Mouse (Mus musculus) cerebellum, postnatal 25 days (tissue): Measurements from ENCODE around the gene Slc25a44.

Experiments
- DNase-seq, 2 experiments: peaks; one replicate each; pipeline ENCODE4 v3.0.0; 2021; ENCODE audit warnings: mixed read lengths in 2 of 2

Slc25a44 gene

DNA sequence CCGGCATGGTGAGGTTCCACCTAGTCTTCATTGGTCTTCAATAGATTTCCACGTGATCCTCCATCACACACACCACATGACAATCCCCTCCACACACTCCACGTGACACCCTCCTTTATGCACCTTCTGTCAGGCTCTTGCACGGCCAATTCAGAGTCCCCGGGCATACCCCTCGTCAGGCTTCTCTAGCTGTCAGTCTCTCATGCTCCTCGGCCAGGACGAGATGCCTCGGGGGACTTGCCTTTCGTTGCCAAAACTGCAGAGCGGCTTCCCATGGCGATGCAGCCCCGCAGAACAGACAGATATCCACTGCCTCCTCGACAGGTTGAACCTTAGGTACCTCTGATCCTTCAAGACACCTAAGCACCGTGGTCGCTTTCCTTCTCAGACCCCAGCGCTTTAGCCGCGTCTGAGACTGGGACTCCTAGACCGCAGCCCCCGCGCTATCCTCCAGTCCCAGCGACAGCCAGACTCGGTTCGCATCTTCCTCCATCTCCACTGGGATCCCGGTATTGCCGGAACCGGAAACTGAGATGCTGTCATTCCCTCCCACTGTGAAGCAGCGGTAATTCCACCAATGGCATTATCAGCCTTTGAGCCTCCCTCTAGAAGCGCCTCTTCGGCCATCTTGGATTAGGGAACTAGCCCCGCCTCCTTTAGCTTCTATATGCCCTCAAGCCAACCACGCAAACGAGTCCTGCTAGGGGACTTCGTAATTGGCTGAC lies at the start of gene Slc25a44:
TSS of gene Slc25a44 (minus strand) at position 535 of the 725 bp plus-strand sequence.
- DNase-seq: peak; percentile 94 to 95

DNA sequence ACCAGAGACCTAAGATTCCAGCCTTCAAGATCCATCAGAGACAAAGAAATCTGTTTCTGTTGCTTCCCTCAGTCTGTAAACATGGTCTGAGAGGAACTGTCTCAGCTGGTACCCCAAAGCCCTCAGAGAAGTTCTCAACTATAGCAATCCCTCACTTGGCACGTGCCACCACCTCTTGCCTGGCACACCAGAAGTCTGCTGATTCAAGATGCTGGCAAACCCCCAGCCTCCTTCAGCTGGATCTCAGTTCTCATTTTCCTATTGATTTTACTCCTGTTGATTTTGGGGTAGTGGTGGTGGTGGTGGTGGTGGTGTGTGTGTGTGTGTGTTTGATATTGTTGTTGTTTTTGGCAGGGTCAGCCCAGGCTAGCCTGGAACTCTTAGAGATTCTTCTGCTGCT lies 48.6 kb upstream of the Slc25a44 start:
- no peak for DNase-seq

DNA sequence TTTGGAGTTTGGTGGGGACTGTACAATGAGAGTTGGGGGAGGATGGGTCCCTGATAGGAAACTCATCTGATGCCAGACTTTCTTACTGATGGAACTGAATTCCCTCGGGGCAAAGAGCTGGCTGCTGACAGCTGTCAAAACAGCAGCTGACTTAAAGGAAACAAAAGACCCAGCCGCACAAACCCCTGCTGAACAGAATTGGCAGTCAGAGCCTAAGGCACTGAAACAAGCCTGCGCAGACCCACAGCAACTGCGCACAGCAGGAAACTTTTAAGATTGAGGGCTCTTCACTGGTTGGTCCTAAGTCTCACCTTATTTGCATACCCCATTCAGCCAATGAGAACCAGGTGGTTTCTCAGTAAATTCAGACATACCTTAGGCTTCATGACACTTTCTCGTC lies 48.1 kb upstream of the Slc25a44 start:
- no peak for DNase-seq

DNA sequence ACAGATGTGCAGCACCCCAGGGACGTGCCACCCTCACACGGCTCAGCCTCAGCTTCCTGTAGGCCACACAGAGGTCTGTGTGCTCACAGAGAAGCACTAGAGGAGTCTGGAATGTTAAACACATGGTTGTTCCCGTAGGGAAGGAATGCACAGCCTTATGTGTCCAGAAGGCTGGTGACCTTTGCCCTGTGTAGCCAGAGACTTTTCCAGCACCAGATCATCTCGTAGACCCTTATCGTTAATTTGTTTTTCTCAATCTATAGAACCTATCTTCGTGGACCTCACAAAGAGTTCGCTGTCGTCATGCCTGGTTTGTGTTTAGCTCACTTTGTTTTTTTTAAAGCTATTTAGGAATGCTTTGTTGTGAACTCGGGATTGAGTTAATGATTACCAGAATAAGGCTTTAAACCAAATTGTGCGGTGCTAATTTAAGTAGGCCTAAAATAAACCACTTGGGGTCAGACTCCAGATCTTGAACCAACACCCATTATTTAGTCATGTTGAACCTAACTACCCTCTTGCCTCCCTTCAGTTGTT lies 46.1 kb upstream of the Slc25a44 start:
- DNase-seq: no peak

DNA sequence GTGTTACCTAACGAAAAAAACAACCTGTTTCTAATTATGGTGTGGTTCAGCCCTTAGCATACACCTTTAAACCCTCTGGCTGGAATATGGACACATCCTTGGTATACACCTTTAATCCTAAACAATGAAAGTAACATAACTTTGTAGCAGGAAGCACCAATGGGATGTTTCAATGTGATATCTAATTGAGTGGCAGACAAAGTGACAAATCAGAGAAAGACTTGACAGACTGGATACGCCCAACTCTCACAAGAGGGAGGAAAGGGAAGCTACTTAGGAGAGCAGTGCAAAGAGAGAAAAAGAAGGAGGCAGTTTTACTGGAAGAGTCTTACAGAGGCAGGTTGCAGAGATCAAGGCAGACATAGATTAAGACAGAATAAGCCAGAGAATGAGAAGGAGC lies 44.5 kb upstream of the Slc25a44 start:
- DNase-seq: no peak

DNA sequence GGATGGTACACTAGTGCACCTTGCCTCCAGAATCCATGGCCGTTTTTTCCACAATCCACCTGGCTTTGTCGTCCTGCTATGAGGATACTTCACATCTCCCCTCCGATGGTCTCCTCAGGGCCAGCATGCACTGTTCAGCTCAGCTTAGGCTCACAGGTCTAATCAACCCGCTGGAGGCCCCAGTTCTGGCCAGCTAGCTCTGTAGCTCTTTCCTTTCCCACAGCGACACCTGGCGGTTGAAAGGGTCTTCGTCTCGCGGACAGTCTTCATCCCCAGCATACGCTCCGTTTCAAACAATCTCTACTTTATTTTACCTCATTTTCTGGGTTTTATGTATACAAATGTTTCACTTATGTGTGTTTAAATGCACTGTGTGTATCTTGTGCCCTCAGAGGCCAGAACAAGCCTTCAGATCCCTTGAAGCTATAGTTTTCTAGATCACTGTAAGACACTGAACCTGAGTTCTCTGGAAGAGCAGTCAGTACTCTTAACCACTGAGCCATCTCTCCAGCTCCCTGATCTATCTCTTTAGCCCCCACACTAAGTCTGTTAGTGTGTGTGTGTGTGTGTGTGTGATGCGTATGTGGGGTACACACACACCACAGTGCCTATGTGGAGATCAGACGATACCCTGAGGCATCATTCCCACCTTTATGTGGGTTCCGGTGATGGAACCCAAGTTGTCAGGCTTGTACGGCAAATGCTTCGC lies 42.3 kb upstream of the Slc25a44 start:
- peak; percentile 91 to 95 for DNase-seq

DNA sequence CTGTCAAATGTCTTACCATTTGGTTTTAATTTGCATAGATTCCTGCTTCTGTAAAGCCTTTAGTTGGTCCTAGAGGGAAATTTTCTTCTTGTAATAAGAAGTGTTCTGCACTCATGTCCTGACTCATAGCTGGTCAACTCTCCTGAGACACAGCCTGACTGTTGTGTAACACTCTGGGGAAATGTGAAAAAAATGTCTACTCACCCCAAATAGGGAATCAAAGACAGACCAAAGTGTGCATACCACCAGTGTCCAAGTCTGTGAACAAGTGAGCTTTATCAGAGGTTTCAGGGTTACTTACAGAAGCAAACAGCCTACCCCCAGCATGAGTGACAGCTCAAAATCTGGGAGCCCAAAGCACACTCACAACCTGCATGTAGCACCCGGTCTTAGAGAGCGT lies 40.2 kb upstream of the Slc25a44 start:
- DNase-seq: no peak

DNA sequence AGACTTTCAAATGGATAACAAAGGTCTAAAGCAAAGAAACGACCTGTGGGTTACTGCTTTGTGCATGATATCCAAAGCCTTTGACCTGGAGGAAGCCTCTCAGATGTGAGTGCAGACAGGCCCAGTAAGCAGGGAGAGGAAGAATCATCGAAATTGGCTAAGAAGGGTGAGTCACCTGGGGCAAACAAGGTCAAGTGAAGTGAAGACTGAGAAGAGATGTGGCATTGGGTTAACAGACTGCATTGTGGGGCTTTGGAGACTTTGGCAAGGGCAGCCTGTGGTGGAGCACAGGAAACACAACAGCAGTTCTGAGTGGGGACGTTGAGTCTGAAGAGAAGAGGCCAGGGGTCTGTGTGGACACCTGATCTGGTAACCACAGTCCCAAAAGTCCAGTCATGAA lies 39.5 kb upstream of the Slc25a44 start:
- no peak for DNase-seq

DNA sequence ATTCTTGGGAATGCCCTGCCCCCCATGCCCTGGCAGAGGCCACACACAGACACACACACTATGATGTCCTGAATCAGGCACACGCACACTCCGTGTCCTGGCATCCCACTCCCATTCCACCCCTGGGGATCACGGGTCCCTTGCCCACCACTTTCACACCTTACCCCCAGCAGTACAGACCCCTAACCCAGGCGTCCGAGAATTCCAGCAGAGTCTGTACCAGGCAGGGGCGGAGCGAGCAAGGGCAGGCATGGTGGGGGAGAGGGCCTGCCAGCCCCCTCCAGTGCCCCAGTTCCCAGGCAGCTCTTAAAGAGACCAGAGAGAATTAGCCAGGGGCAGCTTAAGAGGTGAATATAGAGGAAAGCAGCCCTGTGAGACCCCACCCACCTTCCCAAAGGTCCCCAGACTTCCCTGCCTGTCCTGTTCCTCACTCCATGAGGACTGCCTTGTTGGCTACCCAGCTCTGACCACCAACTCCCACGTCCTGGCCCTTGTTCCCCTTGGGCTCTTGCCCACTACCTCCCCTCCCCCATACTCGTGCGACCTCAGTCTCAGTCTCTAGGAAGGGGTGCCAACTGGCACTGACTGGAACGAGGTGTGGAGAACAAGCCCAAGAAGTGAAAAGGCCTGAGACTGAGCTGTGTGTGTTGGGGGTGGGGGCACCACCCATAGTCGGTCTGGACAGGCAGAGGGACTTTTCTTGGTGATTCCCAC lies 36.2 kb upstream of the Slc25a44 start, which contains the start of gene Sema4a:
TSS of gene Sema4a (minus strand) at position 200 of the 714 bp plus-strand sequence.
- DNase-seq: no peak

DNA sequence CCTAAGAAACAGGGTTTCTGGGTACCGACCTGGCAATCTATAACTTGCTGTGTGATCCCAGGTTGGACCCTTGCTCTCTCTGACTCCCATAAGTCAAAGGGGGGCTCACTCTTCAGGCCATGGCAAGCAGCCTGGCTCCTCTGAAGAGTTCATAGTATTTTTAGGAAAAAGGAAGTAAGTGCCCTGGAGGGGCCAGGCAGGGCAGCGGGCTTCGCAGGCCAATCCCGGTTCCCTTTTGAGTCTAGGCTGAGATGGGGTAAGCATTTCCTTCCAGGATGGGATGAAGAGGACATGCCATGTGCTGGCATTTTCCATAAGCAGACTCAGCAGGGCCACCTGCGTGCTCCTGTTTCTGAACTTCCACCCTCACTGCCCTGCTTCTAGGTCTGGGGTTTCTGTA lies 35.1 kb upstream of the Slc25a44 start:
- DNase-seq: no peak

DNA sequence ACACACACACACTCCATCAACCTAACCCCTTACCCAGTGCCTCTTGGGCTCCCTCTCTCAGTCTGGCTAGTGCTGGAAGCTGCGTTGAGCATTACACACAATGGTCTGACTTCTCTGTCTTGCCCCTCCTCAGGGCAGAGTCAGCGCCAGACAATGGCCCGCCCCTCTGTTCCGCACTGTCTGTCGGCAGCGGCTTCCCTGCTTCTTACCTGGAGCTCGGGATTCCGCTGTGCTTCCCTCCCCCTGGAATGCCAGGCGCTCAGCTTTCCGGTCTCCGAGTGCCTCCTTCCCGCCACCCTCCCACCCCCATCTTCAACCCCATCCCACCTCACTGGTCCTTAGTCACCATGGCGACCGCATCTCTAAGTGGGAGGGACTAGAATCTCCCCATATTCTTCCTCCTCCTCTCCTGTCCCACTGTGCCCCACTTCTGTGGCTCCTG lies 33.9 kb upstream of the Slc25a44 start:
- DNase-seq: peak in 1 of 2 experiments; percentile 41

DNA sequence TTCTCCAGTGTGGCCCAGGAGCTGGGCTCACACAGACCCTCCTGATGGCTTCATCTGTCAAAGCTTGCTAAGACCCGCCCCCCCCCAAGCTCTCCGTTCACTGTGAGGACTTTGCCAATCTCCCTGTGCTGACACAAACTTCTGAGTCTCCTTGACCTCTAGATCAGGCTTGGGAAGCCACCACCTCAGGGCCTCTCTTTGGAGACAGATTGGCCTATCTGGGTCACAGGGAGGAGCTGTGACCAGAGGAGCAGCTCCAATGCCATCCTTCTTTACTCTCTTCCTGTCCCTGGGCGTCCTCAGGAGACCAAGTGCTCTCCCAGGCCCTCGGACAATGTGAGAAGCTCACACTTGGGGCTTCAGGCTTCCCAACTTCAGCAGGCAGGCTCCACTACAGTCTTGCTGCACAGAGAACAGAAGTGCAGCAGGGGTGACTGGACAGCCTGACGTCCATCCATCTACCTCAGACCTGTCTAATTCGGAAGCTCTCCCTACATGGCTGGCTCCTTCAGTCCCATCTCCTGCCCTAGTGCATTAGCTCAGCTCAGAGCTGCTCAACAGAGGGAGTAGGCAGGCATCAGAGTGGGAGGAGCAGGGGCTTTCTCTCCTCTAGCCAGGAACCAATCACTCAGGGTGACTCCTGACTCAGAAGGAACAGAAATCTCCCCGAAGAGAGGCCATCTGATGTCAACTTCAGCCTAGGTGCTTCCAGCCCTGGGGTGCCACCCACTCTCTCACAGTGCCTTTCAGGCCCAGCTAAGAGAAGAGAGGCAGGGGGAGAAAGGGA lies 32.0 kb upstream of the Slc25a44 start:
- DNase-seq: no peak

DNA sequence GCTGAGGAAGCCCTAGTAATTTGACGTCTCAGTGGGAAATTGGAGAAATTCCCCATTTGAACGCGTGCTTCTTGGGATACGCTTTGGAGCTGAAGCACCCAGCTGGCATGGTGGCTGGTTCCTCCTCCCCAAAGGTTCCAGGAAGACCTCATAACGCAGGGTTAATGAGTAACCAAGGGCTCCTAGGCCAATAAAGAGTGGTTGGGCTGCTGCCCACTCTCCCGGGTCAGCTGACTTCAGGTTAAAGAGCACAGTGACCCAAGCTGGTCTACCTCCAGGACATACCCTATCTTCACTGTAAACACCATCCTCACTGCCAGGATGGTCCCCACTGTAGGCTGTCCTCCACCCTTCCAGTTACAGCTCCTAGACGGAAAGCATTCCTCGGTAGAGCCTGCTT lies 31.4 kb upstream of the Slc25a44 start:
- no peak for DNase-seq

DNA sequence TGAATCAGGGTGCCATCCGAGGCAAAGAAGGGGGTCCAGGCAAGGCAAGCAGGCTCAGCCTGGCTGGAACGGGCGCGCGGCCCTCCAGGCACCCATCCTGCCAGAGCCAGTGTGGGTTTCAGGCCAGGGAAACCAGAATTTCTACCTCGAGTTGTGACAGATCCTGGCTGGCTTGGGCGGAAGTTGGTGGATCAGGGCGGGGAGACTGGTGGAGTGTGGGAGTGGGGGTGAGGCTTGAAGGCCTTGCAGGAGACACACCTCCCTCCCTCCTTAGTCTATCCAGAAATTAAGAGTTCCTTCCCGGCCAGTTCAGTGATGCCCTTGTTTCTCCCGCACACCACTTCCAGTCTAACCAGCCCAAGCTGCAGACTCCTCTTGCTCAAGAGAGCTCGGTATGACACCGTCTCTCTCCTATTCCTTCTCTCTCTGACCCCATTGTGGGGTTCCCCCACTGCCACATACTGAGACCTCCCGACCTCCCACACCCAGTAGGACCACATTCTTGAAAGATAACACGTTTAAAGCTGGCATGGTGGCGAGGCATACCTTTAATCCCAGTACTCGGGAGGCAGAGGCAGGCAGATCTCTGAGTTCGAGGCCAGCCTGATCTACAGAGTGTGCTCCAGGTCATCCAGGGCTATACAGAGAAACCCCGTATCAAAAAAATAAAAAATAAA lies 30.8 kb upstream of the Slc25a44 start:
- no peak for DNase-seq

DNA sequence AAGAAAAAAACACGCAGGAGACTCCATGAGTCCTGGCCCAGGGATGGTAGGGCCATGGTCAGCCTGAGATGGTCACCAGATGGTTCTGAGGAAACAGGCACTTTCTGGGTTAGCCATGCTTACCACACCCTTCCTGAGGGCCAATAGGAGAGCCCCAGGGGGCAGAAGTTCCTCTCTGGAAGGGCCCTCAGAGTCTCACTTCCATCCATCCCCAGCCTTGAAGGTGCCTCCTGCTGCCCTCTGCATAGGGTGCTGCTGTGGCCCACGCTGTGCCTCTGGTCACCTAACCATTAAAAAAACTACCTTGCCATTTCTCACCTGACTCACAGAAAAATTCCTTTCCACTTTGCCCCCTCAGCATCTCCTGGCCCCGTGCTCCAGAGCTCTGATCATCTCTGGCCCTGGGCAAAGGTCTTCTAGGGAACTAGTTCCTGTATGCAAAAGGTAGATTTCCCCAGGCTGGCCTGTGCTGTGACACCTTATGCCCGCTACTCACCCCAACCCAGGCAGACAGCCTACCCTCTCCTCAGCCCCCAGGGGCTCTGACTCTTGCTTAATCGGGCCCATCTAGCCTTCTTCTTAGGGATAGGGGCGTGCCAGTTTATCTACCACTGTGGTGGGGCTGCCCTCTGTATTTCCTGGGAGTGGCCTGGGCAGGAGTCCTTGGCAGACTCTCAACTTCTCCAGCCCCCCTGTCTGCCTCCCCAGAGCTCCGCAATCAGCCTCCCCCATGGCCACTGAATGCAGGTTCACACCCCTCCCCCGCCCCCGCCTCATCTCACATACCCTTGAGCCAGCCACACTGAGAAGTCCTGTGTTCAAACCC lies 30.0 kb upstream of the Slc25a44 start:
- no peak for DNase-seq

DNA sequence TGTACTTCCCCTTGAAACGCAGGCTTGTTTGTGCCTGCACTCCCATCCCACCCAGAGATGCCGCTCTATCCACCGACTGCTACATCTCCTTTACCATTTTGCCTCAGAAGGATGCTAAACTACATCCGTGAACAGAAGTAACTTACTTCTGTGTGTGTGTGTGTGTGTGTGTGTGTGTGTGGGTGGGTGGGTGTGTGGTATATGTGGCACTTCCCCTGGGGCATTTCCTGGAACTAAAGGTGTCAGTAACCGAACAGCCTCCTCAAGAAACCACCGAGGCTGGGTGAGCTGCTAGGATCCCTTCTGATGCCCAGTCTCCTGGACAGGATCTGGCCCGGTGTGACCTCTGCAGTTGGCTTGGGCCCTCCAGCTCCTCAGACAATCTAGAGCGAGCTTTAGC lies 29.0 kb upstream of the Slc25a44 start:
- DNase-seq: no peak

DNA sequence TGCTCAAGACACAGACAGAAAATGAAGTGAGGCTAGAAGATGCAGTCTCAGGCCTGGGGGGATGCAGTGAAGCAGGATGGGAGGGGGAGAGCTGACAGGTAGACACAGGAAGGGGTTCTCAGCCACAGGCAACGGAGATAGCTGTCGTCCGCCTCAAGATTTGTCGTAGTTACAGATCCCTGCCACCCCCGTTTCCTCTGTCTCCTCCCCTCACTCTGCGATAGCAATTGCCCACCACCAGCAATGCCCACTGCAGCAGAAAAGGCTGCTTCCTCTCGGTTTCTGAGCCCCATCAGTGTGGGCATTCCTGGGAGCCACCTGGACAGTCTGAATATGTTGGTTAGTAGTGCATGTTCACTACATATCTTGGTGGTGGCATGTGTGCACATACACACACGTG lies 28.4 kb upstream of the Slc25a44 start:
- no peak for DNase-seq

DNA sequence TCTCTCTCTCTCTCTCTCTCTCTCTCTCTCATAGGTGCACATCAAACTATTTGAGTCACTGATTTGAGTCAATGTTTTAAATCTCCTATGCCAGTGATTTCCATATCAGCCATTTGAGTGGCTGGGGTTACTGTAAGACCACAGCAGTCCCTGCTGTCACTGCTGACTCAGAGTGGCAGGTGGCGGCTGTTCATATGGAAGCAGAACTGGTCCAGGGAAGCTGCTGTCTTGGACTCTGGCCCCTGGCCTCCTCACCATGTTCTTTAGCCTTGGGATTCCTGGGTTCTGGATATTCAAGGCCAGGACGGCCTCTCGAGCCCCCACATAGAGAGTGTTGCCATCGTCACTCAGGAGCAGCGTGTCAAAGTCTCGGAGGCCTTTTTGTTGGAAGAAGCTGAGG lies 27.8 kb upstream of the Slc25a44 start:
- DNase-seq: peak; percentile 56 to 68

DNA sequence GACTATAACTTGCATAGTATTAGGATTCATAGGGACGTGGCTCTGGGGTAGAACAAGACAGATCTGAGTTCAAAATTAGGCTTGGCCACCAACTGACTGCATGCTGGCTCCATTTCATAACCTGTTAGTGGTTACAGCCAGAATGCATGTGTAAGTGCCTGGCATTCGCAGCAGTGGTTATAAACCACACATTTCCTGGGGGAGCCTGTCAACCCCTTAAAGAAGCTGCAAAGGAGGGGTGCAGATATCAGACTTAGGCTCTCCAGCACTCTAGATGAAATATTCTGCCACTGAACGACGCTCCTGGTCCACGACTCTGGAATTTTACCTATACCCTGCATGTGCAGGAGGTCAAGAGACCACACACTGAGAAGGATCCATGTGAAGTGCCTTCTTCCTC lies 27.3 kb upstream of the Slc25a44 start:
- DNase-seq: no peak

DNA sequence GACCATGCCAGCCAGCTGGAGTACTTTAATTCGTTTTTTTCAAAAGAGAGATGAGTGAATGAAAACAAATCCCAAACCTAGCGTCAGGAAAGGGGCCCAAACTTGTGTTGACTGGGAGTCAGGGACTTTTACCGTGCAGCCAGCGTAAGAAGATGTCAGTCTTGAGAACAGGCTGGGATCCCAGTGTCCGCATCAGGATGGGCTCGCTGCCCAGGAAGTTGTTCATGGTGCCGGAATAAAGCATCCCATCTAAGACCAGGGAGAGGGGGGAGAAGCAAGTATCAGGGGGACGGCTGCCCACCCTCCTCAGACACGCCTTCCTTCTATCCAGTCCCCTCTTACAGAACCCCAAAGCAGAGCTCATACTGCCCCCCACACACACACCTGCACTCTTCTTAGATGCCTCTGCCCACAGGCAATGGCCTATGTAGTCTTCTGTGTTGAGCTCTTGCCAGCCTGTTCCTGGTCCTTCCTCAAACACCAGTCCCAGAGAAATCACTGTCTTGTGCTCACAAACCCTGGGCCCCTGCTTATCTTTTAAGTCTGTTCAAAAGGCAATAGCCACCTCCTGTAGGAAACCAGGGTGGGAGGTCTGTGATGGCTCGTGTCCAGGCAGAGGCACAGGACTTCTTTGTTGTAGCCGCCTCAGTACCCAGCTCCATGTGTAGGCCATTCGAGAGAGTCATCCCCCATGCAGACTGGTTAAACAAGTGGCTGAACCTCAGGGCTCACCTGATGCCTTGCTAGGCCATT lies 25.6 kb upstream of the Slc25a44 start:
- DNase-seq: peak in 1 of 2 experiments; percentile 29
